Mouse (Mus musculus): ENCODE measurements around the gene Kctd15. TPM values are rescaled to one million over a fixed set of nuclear protein-coding genes. Genes with fewer than 3 reads are reported as not detected.

Kctd15 gene
- total RNA-seq, 2 experiments from 2014 or later: 7.2 to 8.0 TPM

- DNase-seq (ENCODE audit: low spot score in 2 of 2): no peak
Measured at GRCm38 (mm10) chr7:34667874-34668273, 11.3 kb upstream of the Kctd15 start.

- no peak for DNase-seq (ENCODE audit: low spot score in 2 of 2)
Measured at GRCm38 (mm10) chr7:34663145-34663544, 6.6 kb upstream of the Kctd15 start.

DNA sequence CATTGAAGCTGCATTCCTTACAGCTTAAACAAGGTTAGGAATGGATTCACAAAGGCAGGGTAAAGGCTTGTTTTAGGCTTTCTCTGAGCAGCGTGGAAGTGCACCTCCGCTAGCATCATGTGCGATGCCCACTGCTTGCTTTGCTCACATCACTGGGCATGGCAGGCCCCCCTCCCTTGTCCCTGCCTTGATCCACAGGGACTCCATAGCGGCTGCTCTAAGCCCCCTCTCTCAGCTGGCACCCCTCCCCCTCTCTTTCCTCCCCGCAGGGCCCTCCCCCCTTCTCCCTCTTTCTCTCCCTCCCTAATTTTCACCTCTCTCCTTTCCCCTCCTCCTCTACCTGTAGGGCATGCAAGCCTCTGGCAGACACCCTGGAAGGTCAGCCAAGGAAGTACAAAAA lies 5.7 kb upstream of the Kctd15 start:
- DNase-seq (ENCODE audit: low spot score in 2 of 2): no peak

DNA sequence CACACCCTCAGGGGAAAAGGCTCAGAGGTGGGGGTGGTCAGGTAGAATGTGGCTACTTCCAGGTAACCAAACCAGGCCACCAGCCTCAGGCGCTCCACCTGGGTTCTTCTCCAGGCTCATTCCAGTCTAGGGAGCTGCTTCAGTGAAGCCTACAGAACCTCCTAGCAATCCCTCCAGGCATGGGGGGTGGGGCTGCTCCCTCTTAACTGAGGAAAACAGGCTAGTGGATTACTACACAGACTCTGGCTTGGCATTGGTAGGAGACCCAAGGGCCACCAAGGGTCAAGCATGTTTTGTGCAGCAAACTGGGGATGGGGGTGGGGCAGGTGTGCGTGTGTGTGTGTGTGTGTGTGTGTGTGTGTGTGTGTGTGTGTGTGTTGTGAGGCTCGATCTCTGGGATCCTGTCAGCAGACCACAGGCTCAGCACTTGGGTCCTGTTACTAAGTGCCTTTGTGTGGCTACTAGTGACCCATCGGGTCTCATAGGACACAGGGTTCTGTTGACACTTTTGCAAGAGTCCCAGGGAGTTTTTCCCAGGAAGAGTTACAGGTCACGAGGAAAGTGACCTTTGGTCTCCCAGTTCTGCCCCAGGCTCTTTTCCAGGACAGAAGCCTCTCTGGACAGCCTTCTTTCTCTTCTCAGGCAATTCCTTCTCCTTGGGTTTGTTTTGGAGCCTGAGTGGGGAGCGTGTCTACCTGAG lies 3.0 kb upstream of the Kctd15 start:
- DNase-seq (ENCODE audit: low spot score in 2 of 2): no peak

DNA sequence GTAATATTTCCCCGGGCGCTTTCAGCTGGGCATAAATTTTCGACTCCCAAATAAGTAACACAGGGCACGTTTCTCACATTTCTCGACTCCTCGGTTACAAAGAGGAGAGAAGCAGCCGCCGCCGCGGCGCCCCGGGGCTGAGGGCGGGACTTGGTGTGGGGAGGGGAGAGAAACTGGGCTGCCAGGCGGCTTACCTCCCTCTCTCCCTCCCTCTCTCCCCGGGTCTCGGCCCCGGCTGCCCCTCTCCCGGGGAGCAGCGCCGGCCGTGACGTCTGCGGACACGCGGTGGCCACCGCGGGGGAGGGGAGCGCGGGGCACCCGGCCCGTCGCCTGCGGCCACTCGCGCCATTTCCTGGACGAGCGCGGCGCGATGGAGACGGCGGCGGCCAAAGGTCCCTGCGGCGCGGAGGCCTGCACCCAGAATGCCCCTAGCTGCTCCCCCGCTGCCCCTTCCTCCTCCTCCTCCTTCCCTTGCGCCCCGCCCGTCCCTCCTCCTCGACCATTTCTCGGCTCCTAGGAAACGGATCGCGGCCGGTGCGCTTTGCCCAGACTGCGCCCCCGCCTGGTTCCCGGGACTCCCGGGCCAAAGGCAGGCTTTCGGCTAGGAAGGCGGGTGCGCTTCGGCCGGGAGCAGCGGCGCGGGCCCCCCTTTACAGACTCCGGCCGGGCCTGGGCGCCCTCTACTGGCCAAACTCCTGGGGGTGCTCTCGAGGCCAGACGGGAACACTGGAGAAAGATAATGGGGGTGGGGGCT lies 1.3 kb downstream of the Kctd15 start:
- DNase-seq (ENCODE audit: low spot score in 2 of 2): peak; percentile 91 to 93

- DNase-seq (ENCODE audit: low spot score in 2 of 2): peak; percentile 53 to 62
Measured at GRCm38 (mm10) chr7:34654441-34655085, 2.0 kb downstream of the Kctd15 start.

DNA sequence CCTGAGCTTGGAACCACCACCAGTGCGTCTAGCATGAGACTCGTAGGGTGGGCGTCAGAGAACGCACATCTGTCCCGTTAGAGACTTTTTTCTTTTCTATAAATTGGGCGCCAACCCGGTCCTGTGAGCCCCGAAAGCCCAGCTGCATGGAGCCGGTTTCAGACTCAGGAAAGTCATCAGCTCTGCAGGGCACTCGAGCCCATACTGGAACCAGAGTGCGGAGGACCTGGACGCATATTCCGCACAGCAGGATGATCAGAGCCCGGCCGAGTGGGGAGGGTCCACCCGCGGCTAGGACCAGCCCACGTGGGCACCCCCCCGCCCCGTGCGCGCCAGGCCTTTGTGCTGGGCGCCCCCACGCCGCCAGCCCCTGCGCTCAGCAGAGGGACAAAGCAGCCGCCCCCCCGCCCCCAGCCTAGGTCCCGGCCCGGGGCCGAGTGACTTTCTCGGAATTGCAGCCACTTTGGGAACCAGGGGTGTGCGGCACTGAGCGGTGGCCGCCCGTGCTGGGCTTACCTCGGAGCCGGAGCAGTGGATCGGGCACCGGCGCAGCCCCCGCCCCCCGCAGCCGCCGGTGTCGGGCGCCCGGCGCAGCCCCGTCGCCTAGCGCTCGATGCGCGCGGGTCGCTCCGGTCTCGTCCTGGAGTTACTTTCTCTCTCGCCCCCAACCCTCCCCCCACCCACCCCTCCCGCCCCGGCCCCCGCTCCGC lies 2.6 kb downstream of the Kctd15 start:
- peak in 1 of 2 experiments; percentile 34 for DNase-seq (ENCODE audit: low spot score in 2 of 2)

DNA sequence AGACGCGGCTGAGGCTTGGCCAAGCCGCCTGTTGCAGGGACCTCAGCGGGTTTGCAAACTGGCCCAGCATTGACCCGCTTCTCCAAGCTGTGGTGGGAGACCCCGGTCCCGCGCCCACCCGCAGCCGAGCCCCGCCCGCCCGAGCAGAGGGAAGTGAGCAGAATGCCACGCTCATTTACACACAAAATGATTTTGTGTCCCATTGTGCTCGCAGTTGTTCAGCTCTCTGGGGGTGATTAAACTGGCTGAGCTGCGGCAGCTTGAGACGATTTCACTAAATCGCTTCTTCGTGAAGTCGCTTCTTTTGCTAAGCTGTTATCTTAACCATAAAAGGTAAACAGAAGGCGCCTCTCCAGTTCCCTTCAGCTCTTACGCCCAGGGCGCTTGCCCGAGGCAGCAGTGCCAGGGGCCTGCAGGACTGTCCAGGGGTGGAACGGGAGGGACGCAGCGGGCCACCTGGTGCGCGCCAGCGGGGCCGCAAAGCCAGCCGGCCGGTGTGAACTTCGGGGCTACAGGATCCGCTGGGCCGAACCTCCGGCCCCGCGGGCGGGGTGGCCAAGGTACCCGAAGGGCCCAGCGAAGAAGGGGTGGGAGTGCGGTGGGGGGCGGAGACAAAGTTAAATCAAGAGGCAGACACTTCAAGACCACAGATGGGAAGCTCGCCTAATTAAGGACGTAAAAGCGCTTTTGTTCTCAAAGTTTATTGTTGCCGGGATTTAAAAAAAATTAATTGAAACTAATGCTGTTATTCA lies 3.6 kb downstream of the Kctd15 start:
- DNase-seq (ENCODE audit: low spot score in 2 of 2): peak in 1 of 2 experiments; percentile 32

DNA sequence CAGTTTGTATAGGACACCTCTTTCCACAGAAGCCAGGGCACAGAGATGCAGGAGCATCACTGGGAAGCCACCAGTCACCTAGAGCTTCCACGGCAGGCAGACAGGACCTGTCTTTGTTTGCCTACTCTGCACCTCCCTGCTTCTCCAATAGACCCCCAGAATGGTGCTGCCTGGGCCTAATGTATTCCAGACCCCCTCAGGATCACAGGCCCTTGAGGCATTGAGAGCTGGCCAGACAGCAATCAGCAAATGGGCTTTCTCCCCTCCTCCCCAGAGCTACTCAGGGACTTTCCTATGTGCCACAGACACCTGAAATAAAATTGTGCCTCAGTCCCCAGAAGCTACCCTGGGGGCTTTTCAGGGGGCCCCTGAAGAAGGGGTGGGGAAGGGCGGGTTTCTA lies 5.2 kb downstream of the Kctd15 start:
- DNase-seq (ENCODE audit: low spot score in 2 of 2): no peak

GRCm38 (mm10) chr7:34647052-34647451 lies 9.5 kb downstream of the Kctd15 start:
- DNase-seq (ENCODE audit: low spot score in 2 of 2): peak; percentile 67 to 74

DNA sequence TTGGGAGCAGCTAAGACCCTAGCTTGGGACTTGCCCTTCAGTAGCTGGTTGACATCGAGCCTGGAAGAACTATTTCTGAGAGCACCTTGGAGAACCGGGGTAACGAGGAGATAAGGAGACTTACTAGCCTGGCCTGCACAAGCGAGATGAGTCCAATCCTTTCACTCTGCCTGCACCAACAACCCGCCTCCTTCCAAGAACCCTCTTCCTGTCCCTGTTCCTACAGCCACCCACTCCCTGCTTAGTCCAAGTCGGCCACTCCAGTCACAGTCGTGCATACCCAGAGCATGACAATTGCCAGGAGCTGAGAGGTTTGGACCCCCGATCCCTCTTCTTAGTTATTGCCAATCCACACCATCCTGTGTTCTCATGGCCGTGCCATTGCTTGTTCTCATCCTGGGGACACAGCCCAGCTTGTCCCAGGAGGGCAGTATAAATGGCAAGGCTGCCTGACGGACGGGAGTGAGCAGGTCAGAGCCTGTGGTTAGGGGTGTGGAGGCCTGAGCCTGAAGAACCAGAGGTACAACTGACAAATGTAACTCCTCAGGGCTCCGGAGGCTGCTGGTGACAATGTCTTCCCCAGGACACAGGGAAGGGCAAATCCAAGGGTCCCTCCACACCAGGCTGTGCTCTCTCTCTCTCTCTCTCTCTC lies 10.3 kb downstream of the Kctd15 start:
- DNase-seq (ENCODE audit: low spot score in 2 of 2): no peak

DNA sequence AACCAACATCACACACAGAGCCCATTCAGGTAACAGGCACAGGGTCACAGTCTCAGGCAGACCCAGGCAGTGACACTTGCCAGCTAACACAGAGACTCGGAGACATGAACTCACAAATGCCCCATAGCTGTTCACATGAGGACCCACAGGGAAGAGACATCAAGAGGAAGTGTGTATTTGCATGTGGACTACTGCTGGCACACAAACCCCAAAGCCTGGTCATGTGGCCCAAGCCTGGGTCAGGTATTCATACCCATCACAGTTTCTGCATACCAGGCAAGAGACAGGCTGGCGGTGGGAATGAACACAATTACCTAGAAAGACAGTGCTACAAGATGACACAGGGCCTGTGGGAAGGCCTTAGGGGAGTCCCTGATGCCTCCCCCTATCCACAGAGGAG lies 10.9 kb downstream of the Kctd15 start:
- DNase-seq (ENCODE audit: low spot score in 2 of 2): no peak

- DNase-seq (ENCODE audit: low spot score in 2 of 2): no peak
Measured at GRCm38 (mm10) chr7:34644591-34644990, 11.9 kb downstream of the Kctd15 start.

DNA sequence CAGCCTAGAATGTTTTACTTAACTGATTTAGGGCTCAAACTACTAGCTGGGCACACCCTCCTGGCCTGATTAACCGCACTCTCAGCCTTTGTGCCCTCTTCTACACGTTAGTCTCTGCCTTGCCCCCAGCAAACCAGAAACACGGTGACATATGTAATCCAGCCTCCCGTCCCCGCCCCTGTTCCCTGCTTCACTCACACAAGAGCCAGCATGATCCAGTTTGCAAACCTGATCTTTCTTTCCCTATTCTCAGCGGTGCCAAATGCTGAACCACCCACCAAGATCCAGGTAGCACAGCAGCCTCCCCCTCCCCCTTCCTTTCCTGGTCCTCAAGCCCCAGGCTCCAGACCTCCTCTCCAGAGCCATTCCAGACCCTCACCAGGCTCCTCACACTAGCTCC lies 13.2 kb downstream of the Kctd15 start:
- DNase-seq (ENCODE audit: low spot score in 2 of 2): no peak

DNA sequence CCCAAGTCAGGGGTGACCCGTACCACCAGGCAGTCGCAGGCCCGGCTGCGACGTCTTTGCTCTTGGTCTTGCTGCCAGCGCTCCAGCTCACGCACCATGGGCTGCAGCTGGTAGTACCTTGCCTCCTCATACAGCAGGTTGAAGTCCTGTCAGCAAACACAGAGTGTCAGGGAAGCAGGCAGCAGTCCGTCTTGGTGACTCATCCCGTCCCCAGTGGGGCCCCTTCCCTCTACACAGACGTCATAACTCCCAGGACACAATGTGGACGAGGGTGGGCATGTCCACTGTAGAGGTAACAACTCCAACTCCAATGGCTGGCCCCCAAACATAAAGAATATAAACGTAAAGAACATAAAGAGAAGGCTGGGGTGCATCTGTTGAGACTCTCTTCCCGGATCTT lies 14.6 kb downstream of the Kctd15 start:
- no peak for DNase-seq (ENCODE audit: low spot score in 2 of 2)

- DNase-seq (ENCODE audit: low spot score in 2 of 2): no peak
Measured at GRCm38 (mm10) chr7:34639798-34640197, 16.7 kb downstream of the Kctd15 start.

DNA sequence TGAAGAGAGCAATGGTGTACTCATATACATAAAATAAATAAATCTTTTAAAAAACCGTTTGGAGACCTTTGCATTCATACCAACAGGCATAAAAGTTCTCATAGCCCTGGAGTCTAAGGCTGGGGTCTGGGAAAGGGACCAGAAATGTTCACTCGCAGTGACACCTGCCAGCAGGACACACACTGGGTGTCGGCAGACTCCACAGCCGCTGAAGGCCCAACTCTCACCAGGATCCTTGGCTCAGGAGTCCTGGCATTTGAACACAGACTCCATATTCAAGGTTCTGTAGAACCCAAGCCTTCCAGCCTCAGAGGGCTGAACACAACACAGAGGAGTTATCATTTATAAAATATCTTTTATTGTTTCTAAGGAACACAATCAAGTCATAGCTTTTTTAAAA lies 19.9 kb downstream of the Kctd15 start:
- no peak for DNase-seq (ENCODE audit: low spot score in 2 of 2)

- DNase-seq (ENCODE audit: low spot score in 2 of 2): no peak
Measured at GRCm38 (mm10) chr7:34632966-34633742, 23.4 kb downstream of the Kctd15 start.
